Mouse (Mus musculus) MEL (cell line): ENCODE data around the gene Gm49336. TPM values are rescaled to one million over a fixed set of nuclear protein-coding genes. Genes with fewer than 3 reads are reported as not detected.
A peak's percentile ranks its signal among the peaks of the same experiment; 100 is the strongest.

ENCODE experiments used
- DNase-seq: peaks from one replicate; pipeline ENCODE4 v3.0.0; 2011; ENCODE audit warnings: low read depth, low spot score
- H3K27ac ChIP-seq: 2 replicates; pipeline ENCODE4 v1.5.1; 2012; ENCODE audit warnings: low read depth, mild to moderate bottlenecking, control low read depth, low read length, moderate library complexity; ENCODE audit not compliant: control insufficient read depth
- H3K27me3 ChIP-seq, 2 experiments: fragments of 150-350 bp in 1 of 2; sonication (generic) in 1 of 2; 2 replicates each; pipeline ENCODE4 v1.6.1; 2012; ENCODE audit warnings: low read length in 2 of 2, mild to moderate bottlenecking in 2 of 2, improper control_type of control experiment in 1 of 2, moderate library complexity in 1 of 2; ENCODE audit not compliant: insufficient read depth in 2 of 2, control insufficient read depth in 1 of 2
- H3K36me3 ChIP-seq, 2 experiments: 2 replicates each; pipeline ENCODE4 v1.6.1; 2012 to 2014; ENCODE audit warnings: low read length in 2 of 2, improper control_type of control experiment in 1 of 2, inconsistent platforms in 1 of 2, mild to moderate bottlenecking in 1 of 2; ENCODE audit not compliant: insufficient read depth in 2 of 2, control insufficient read depth in 1 of 2
- H3K4me1 ChIP-seq, 2 experiments: fragments of 150-350 bp in 1 of 2; sonication (generic) in 1 of 2; 2 replicates each; pipeline ENCODE4 v1.6.1; 2012; ENCODE audit warnings: low read length in 2 of 2, improper control_type of control experiment in 1 of 2, mild to moderate bottlenecking in 1 of 2; ENCODE audit not compliant: insufficient read depth in 2 of 2, control insufficient read depth in 1 of 2
- H3K4me3 ChIP-seq, 2 experiments: fragments of 150-350 bp in 1 of 2; sonication (generic) in 1 of 2; 2 replicates each; pipeline ENCODE4 v1.5.1; 2012; ENCODE audit warnings: low read depth in 2 of 2, low read length in 2 of 2, mild to moderate bottlenecking in 2 of 2, moderate library complexity in 2 of 2, control low read depth in 1 of 2, improper control_type of control experiment in 1 of 2; ENCODE audit not compliant: control insufficient read depth in 1 of 2, insufficient read depth in 1 of 2
- H3K79me2 ChIP-seq: 2 replicates; pipeline ENCODE4 v1.6.1; 2012; ENCODE audit warnings: mild to moderate bottlenecking, low read length, moderate library complexity; ENCODE audit not compliant: control insufficient read depth, poor library complexity, insufficient read depth
- H3K9ac ChIP-seq: 2 replicates; pipeline ENCODE4 v1.6.1; 2012; ENCODE audit warnings: low read depth, mild to moderate bottlenecking, control low read depth, low read length, moderate library complexity; ENCODE audit not compliant: control insufficient read depth, poor library complexity, severe bottlenecking
- H3K9me3 ChIP-seq: fragments of 150-350 bp; sonication (generic); replicated peaks from 2 replicates; pipeline ENCODE4 v1.6.1; 2012; ENCODE audit warnings: mild to moderate bottlenecking, low read length, improper control_type of control experiment, moderate library complexity; ENCODE audit not compliant: insufficient read depth
- BHLHE40 ChIP-seq: IDR thresholded peaks from 2 replicates; pipeline ENCODE4 v1.6.1; 2012; ENCODE audit warnings: low read depth, mild to moderate bottlenecking, inconsistent platforms, low read length, improper control_type of control experiment, borderline replicate concordance
- CHD1 ChIP-seq: IDR thresholded peaks from 2 replicates; pipeline ENCODE4 v1.6.1; 2012; ENCODE audit warnings: low read depth, mild to moderate bottlenecking, inconsistent platforms, low read length, improper control_type of control experiment
- MAFK ChIP-seq: IDR thresholded peaks from 2 replicates; pipeline ENCODE4 v1.6.1; 2011; ENCODE audit warnings: low read depth, mild to moderate bottlenecking, low read length, improper control_type of control experiment, borderline replicate concordance
- MAZ ChIP-seq: IDR thresholded peaks from 2 replicates; pipeline ENCODE4 v1.6.1; 2012; ENCODE audit warnings: low read depth, mild to moderate bottlenecking, inconsistent platforms, low read length, improper control_type of control experiment
- MEF2A ChIP-seq: IDR thresholded peaks from 2 replicates; pipeline ENCODE4 v1.6.1; 2014; ENCODE audit warnings: low read depth, mild to moderate bottlenecking, inconsistent platforms, low read length, improper control_type of control experiment; ENCODE audit not compliant: poor library complexity, insufficient replicate concordance, severe bottlenecking; ENCODE audit errors: extremely low read depth
- MYC ChIP-seq: IDR thresholded peaks from 2 replicates; pipeline ENCODE4 v1.6.1; 2011; ENCODE audit warnings: low read depth, mild to moderate bottlenecking, low read length, improper control_type of control experiment, moderate library complexity
- NRF1 ChIP-seq: IDR thresholded peaks from 2 replicates; pipeline ENCODE4 v1.6.1; 2014; ENCODE audit warnings: low read depth, mild to moderate bottlenecking, inconsistent platforms, low read length, improper control_type of control experiment, moderate library complexity; ENCODE audit not compliant: poor library complexity, insufficient read depth, severe bottlenecking
- POLR2A ChIP-seq, 2 experiments: IDR thresholded peaks; 2 replicates each; pipeline ENCODE4 v1.6.1; 2011 to 2012; ENCODE audit warnings: low read length in 2 of 2, mild to moderate bottlenecking in 2 of 2, control low read depth in 1 of 2, improper control_type of control experiment in 1 of 2, low read depth in 1 of 2, moderate library complexity in 1 of 2; ENCODE audit not compliant: control insufficient read depth in 1 of 2, insufficient read depth in 1 of 2, poor library complexity in 1 of 2
- POLR2AphosphoS2 ChIP-seq: IDR thresholded peaks from 2 replicates; pipeline ENCODE4 v1.6.1; 2011; ENCODE audit warnings: low read length, improper control_type of control experiment
- POLR2AphosphoS5 ChIP-seq: IDR thresholded peaks from 2 replicates; pipeline ENCODE4 v1.6.1; 2012; ENCODE audit warnings: low read depth, borderline replicate concordance, mild to moderate bottlenecking, inconsistent platforms, low read length, moderate library complexity, mixed read lengths
- TAL1 ChIP-seq: IDR thresholded peaks from 2 replicates; pipeline ENCODE4 v1.6.1; 2012; ENCODE audit warnings: mild to moderate bottlenecking, inconsistent platforms, low read length, moderate library complexity, mixed read lengths
- USF2 ChIP-seq, 2 experiments: IDR thresholded peaks; 2 replicates each; pipeline ENCODE4 v1.6.1; 2011 to 2012; ENCODE audit warnings: improper control_type of control experiment in 2 of 2, low read length in 2 of 2, borderline replicate concordance in 1 of 2, inconsistent platforms in 1 of 2, low read depth in 1 of 2, mild to moderate bottlenecking in 1 of 2; ENCODE audit not compliant: insufficient read depth in 1 of 2
- ZNF384 ChIP-seq: IDR thresholded peaks from 2 replicates; pipeline ENCODE4 v1.6.1; 2012; ENCODE audit warnings: low read depth, mild to moderate bottlenecking, inconsistent platforms, low read length, improper control_type of control experiment
- polyA plus RNA-seq, 2 experiments: library from polyadenylated mRNA; stranded (reverse) in 1 of 2; unstranded in 1 of 2; fragments of >175 nt in 1 of 2; fragments of >200 nt in 1 of 2; gene quantifications; 2 replicates each; pipeline versions ENCODE4 v1.2.1 to v1.2.4; 2012; ENCODE audit warnings: low replicate concordance in 2 of 2, low read depth in 1 of 2; ENCODE audit not compliant: insufficient read length in 2 of 2, insufficient read depth in 1 of 2, missing spikeins in 1 of 2
- total RNA-seq: library from RNA; depleted of rRNA; stranded (reverse); fragments of 300-350 nt; gene quantifications from 2 replicates; pipeline ENCODE4 v1.2.3, GENCODE M21; 2012

Gm49336 gene
- total and polyA plus RNA-seq, 3 experiments = 37.1 to 87.9 (median 59.9) TPM

DNA sequence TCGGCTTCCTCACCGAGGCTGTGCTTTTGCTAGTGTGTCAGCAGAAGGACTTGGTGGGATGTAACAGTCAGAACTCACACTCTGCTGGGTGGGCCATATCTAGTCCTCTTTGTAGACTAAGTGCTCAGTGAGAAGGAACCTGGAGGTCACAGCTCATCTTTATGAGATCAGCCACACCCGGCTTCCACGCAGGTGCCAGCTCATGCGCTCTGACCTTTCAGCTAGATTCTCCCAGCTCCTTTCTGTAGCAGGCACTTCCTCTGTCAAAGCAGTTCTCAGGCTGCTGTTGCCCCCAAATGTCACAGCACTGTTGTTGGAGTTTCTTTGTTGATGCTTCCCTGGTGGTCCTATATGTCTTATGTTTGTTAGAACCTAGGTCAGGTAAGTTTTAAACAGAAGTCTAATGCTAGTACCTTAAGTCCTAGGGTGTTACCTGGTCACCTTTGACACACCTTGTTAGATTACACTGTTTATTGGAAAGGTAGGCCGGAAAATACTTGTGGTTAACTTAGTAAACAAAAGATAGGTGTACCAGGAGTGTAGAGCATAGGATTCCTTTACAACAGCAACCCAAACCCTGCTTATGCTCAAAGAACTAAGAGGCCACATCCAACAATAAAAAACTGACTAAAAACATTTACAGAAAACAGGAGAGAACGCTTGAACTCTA lies 35.0 kb upstream of the Gm49336 start:
- TF ChIP-seq MEF2A (no peak), NRF1 (no peak), USF2 (IDR thresholded peaks at IDR 0.05; ENCODE audit: borderline replicate concordance in 1 of 2, insufficient read depth in 1 of 2, low read depth in 1 of 2, low read length in 2 of 2) (no peak), POLR2AphosphoS5 (no peak), MAZ (no peak), BHLHE40 (no peak)
- DNase-seq = peak; percentile 16
- peaks cover 8 to 20% of the 10 kb centered on the region in 2 experiments; a peak in 3 of 4 replicates for H3K36me3 ChIP-seq
- H3K4me1 ChIP-seq = peaks cover 6 to 11% of the 10 kb centered on the region in 2 experiments; a peak in 3 of 4 replicates
- H3K27ac ChIP-seq = no peak overlapping the region
- H3K9me3 ChIP-seq = no peaks in the 10 kb centered on the region
- H3K4me3 ChIP-seq = no peak overlapping the region
- H3K9ac ChIP-seq = no peak overlapping the region
- no peaks in the 10 kb centered on the region for H3K27me3 ChIP-seq
- H3K79me2 ChIP-seq = no peaks in the 10 kb centered on the region

DNA sequence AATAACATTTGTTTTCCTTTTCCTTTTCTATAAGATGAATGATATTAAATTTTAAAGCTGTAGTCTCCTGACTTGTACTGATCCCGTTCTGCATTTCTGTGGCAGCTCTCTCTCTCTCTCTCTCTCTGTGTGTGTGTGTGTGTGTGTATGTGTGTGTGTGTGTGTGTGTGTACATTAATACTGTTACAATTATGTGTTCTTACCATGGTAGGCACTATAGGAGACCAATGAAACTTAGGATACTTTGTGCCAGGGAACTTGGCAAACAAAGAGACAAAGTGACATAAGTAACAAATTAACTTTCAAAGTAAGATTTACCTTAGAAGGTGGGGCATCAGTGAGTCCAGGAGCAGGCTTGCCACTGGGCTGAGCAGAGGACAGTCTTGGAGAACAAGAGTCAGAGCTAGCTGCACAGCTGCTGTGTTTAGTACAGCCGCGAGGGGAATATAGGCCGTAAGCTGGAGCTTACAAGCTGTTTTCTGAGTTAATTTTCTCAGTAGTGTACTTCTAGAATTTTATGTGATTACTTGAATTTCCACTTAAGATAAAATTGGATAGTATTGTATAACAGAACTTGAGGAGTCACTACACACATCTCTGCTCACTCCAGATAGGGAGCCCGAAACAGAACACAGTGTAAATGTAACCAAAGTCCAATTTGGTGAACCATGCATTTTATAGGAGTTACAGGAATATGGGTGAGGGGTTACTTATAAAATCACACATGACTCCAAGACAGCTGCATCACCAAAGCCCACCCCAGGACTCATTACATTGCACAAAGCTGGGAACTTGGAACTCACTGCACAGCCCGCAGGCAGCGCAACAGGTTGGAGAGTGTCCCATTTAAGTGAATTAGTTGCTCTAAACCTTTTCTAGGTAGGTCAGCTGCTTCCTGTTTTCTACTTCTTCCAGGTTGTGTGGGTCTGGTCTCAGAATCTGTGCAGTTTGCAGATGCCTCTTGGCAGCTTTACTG lies 24.3 kb upstream of the Gm49336 start:
- H3K36me3 ChIP-seq = peaks cover 4 to 6% of the 10 kb centered on the region in 2 experiments; a peak in 3 of 4 replicates

More for the DNA sequence above, 24.3 kb upstream of the Gm49336 start:
- Histone ChIP-seq H3K79me2 (peaks cover 4% of the 10 kb centered on the region; the same call in 1 of the 2 replicates), H3K9me3 (no peaks in the 10 kb centered on the region), H3K4me3 (no peak overlapping the region), H3K27me3 (no peaks in the 10 kb centered on the region), H3K4me1 (no peaks in the 10 kb centered on the region; a peak in 2 of 4 replicates), H3K27ac (no peak overlapping the region), H3K9ac (no peak overlapping the region)
- TF ChIP-seq POLR2A (IDR thresholded peaks at IDR 0.05; ENCODE audit: control insufficient read depth in 1 of 2, insufficient read depth in 1 of 2, low read depth in 1 of 2, low read length in 2 of 2, poor library complexity in 1 of 2) (no peak), MAFK (no peak), CHD1 (no peak), POLR2AphosphoS2 (no peak), USF2 (IDR thresholded peaks at IDR 0.05; ENCODE audit: borderline replicate concordance in 1 of 2, insufficient read depth in 1 of 2, low read depth in 1 of 2, low read length in 2 of 2) (no peak), TAL1 (no peak), ZNF384 (no peak), MYC (no peak)
- no peak for DNase-seq
